Mouse (Mus musculus) NIH3T3 (cell line): ENCODE results near the gene Znhit1.
"Not testable (repeated sequence)": the region's sequence is repeated elsewhere in the genome, so short reads cannot be mapped to it uniquely, and the experiment has no call there.

Experiments used
- DNase-seq: peaks from one replicate; pipeline ENCODE4 v3.0.0-alpha.2; 2012; ENCODE audit warnings: low read depth

The Znhit1 gene

DNA sequence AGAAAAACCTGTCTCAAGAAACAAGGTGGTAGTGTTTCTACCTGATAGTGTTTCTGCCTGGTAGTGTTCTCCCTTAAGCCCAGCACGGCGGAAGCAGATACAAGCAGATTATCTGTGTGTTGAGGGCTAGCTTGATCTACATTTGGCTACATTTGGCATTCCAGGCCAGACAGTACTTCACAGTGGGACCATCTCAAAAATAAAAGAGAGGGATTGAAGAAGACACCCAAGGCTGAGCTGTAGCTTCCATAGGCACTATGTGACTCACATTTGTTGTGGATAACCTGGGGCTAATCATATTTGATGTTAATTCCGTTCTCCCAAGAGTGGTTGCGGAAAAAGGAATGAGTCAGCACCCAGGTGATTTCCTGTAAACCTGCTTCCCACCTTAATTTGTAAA, 35.7 kb downstream of the Znhit1 start:
- DNase-seq, result no peak

- DNase-seq, result no peak
Measured at GRCm38 (mm10) chr5:136950521-136950920, 37.3 kb downstream of the Znhit1 start.

GRCm38 (mm10) chr5:136949551-136950336, 38.1 kb downstream of the Znhit1 start:
- not testable (repeated sequence) for DNase-seq

- DNase-seq, result no peak
Measured at GRCm38 (mm10) chr5:136947874-136948273, 39.9 kb downstream of the Znhit1 start.

GRCm38 (mm10) chr5:136945084-136945483, 42.7 kb downstream of the Znhit1 start:
- DNase-seq, result no peak

GRCm38 (mm10) chr5:136943382-136943781, 44.4 kb downstream of the Znhit1 start:
- no peak for DNase-seq

DNA sequence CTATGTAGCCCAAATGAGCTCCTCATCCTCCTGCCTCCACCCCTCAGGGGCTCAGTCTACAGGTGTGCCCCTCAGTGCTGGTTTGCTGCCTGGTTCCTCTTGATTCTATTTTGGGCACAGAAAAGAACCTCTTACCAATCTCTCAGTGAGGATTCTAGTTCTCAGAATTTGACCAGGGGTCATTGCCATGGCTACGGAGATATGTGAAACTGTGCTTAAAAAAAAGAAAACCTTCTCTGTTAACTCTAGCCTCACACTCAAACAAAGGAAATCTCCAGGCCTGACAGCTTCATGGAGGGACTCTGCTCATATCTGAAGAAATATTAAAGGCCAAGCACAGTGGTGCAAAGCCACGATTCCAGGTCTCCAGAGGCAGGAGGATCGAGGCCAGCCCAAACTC, 45.0 kb downstream of the Znhit1 start:
- no peak for DNase-seq

- no peak for DNase-seq
Measured at GRCm38 (mm10) chr5:136940845-136941560, 46.8 kb downstream of the Znhit1 start.

- not testable (repeated sequence) for DNase-seq
Measured at GRCm38 (mm10) chr5:136940029-136940428, 47.8 kb downstream of the Znhit1 start.

- no peak for DNase-seq
Measured at GRCm38 (mm10) chr5:136939284-136939683, 48.5 kb downstream of the Znhit1 start.

- no peak for DNase-seq
Measured at GRCm38 (mm10) chr5:136937621-136938020, 50.2 kb downstream of the Znhit1 start.

DNA sequence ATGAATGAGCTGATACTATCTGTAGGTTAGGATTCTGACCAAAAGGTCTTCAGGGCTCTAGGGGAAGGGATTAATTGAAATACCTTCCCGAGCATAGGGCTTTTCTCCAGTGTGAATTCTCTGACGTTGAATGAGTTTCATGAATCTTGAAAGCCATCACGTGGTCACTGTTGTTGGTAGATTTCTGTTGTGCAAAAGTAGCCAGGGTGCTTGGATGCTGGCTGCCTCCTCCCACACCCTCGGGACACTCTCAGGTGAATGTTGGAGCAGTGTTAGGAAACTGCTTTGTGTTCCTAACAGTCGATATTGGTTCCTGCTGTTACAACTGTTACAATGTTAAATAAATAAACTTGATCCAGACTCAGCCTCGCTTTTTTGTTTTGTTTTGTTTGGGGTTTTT, 51.1 kb downstream of the Znhit1 start:
- DNase-seq, result no peak

- peak; percentile 57 for DNase-seq
Measured at GRCm38 (mm10) chr5:136935905-136936695, 51.7 kb downstream of the Znhit1 start.

- DNase-seq, result no peak
Measured at GRCm38 (mm10) chr5:136933930-136934329, 53.9 kb downstream of the Znhit1 start.

DNA sequence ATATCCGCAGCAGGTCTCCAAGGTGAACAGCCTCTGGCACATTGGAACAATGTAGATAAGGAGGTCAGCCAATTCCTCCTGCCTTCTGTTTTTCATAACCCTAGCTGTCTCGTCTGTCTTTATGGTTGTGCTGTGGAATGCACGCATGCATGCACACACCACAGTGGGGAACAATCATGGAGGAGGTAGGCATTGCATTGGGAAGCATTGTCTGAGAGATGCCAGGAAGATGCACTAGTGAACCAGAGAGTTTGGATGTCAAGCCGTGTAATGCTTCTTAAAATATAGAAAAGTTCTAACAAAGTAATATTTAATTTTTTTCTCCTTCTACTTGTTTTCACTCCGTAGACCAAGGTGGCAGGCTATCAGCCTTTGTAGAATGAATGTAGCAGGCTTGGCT, 54.9 kb downstream of the Znhit1 start:
- no peak for DNase-seq
